Mouse (Mus musculus): ENCODE results near the gene Slc1a4. TPM values are rescaled to one million over a fixed set of nuclear protein-coding genes. Genes with fewer than 3 reads are reported as not detected.

Slc1a4 gene
- polyA plus RNA-seq, 1 experiment: 0.51 TPM

DNA sequence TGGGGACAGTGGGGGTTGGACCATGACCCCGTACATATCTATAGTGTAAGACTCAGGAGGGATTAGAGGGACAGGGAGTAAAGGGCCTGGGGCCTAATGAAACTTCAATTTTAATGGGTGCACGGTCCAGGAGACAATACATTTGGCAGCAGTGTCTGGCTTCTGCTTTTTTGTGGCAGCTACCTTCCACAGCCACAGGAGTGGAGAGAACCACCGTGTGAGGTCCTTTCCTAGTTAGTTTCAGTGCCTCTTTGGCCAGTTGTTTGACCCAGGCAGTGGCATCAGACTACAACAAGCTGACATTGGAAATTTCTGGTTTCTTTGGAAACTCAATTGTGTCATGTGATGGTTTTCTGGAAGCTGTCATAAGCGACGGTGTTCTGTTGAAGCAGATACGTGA lies 62.6 kb downstream of the Slc1a4 start:
- Histone ChIP-seq H3K27ac (ENCODE audit: insufficient read depth, low read depth, low read length) (no peak overlapping the region), H3K4me1 (ENCODE audit: control insufficient read depth, insufficient read depth, low read length) (no peaks in the 10 kb centered on the region), H3K4me3 (ENCODE audit: insufficient read depth, low read length) (no peak overlapping the region)
- TF ChIP-seq POLR2A (IDR thresholded peaks at IDR 0.05; ENCODE audit: borderline replicate concordance, low read depth, low read length) (no peak), CTCF (IDR thresholded peaks at IDR 0.05; ENCODE audit: low read depth, low read length) (no peak)

DNA sequence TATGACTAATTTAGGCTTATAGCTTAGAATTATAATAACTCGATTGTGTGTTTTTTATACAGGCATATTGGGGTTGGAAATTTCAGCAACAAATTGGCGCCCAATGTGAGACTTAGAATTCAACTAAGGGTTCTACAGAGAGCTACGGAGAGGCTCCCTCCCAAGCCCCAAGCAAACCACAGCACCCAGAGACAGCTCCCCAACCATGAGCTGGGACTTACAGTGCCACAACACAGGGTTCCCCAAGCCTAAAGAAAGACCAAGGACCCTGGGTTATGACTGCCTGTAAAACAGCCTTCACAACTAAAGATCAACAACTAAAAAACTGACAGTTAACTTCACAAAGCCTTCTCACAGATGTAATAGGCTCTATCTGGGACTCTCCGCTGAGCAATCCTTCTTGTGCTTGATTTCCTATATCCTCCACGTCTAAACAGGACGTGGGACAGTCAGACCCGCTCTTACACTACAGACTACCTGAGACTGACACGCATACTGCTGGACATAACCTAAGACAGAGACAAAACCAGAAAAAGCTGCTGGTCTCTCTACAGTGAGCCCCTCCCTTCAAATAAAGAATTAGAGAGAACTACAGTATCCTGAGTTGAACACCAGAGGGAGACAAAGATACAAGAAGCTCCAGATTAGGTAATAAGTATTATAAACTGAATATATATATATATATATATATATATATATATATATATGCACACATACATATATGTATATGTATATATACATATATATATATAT lies 69.7 kb downstream of the Slc1a4 start:
- H3K4me1 ChIP-seq (ENCODE audit: control insufficient read depth, insufficient read depth, low read length): no peaks in the 10 kb centered on the region
- H3K4me3 ChIP-seq (ENCODE audit: insufficient read depth, low read length): no peak overlapping the region
- no peak for TF ChIP-seq CTCF (IDR thresholded peaks at IDR 0.05; ENCODE audit: low read depth, low read length)
- H3K27ac ChIP-seq (ENCODE audit: insufficient read depth, low read depth, low read length): no peak overlapping the region

DNA sequence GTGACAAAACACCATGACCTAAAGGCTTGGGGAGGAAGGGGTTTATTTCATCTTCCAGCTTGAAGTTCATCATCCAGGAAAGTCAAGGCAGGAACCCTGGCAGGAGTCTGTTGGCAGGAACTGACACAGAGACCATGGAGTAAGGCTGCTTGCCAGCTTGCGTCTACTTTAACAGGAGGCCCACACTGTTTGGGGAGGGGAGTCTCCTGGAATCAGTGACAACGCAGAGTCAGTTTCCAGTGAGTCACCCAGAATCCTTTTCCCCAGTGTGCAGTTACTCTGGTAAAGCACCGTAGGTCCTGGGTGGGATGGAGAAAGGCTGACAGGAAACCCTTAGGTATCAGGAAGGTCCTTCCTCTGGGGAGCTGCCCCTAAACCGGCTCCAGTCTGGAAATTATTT lies 77.7 kb downstream of the Slc1a4 start:
- Histone ChIP-seq H3K27ac (ENCODE audit: insufficient read depth, low read depth, low read length) (no peak overlapping the region), H3K4me3 (ENCODE audit: insufficient read depth, low read length) (no peak overlapping the region), H3K4me1 (ENCODE audit: control insufficient read depth, insufficient read depth, low read length) (peaks cover 12% of the 10 kb centered on the region)
- TF ChIP-seq CTCF (IDR thresholded peaks at IDR 0.05; ENCODE audit: low read depth, low read length): no peak
- TF ChIP-seq POLR2A (IDR thresholded peaks at IDR 0.05; ENCODE audit: borderline replicate concordance, low read depth, low read length): no peak

DNA sequence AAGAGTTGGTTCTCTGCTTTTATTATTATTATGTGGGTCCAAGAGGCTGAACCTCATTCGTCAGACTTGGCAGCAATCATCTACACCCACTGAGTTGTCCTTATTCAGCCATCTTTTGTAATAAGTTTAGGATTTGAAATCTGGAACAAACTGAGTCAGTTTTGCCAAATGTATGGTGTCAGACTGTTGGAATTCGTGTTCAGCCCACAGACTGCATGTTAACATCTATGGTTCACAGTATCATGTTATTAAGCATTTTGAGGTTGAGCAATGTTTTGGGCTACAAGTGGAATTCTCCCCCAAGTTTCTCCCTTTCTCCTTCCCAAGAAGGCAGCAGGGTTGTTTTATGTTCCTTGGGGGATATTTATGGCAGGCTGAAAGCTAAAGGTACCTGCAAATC lies 79.4 kb downstream of the Slc1a4 start:
- H3K27ac ChIP-seq (ENCODE audit: insufficient read depth, low read depth, low read length): no peak overlapping the region
- TF ChIP-seq CTCF (IDR thresholded peaks at IDR 0.05; ENCODE audit: low read depth, low read length) (no peak), POLR2A (IDR thresholded peaks at IDR 0.05; ENCODE audit: borderline replicate concordance, low read depth, low read length) (no peak)
- peaks cover 12% of the 10 kb centered on the region for H3K4me1 ChIP-seq (ENCODE audit: control insufficient read depth, insufficient read depth, low read length)
- no peak overlapping the region for H3K4me3 ChIP-seq (ENCODE audit: insufficient read depth, low read length)

Other genes with a start within 250 kb of the Slc1a4 start
- gene Actr2, start 219.8 kb downstream of the Slc1a4 start, polyA plus RNA-seq (2012; ENCODE audit: insufficient read depth, insufficient read length, missing spikeins): 392 and 406 TPM in 2 replicates
- 272 and 290 TPM in 2 replicates for gene Rab1a, start 131.3 kb downstream of the Slc1a4 start, polyA plus RNA-seq (2012; ENCODE audit: insufficient read depth, insufficient read length, missing spikeins)
- gene Cep68, start 83.3 kb downstream of the Slc1a4 start, polyA plus RNA-seq (2012; ENCODE audit: insufficient read depth, insufficient read length, missing spikeins): 10.6 and 11.3 TPM in 2 replicates
- 13.2 and 13.8 TPM in 2 replicates for gene Sertad2, start 210.5 kb upstream of the Slc1a4 start, polyA plus RNA-seq (2012; ENCODE audit: insufficient read depth, insufficient read length, missing spikeins)

Measured in bone marrow macrophage, adult 2 months (primary cell).